Mouse (Mus musculus) gastrocnemius, postnatal 4 days (tissue): Measurements from ENCODE around the gene Mlf2. TPM values are rescaled to one million over a fixed set of nuclear protein-coding genes. Genes with fewer than 3 reads are reported as not detected.

Experiments
- DNase-seq, 2 experiments: peaks; one replicate each; pipeline ENCODE4 v3.0.0; 2021 to 2022; ENCODE audit warnings: low spot score in 2 of 2, mixed read lengths in 2 of 2
- total RNA-seq, 2 experiments: library from RNA; stranded (reverse); gene quantifications; 2 replicates each; pipeline ENCODE4 v1.2.3; 2021

Mlf2 gene
- total RNA-seq, 2 experiments from 2014 or later, result 236 to 238 TPM

- DNase-seq, result no peak
These were observed 21.2 kb upstream of the Mlf2 start for GRCm38 (mm10) chr6:124910032-124910431.

GRCm38 (mm10) chr6:124911533-124912218 lies 19.5 kb upstream of the Mlf2 start, which contains the start of gene Lag3:
Gene Lag3 (minus strand): TSS chr6:124911705.
- no peak for DNase-seq

- no peak for DNase-seq
These were observed 18.0 kb upstream of the Mlf2 start for GRCm38 (mm10) chr6:124913214-124913613.

GRCm38 (mm10) chr6:124913721-124914285 lies 17.4 kb upstream of the Mlf2 start:
- no peak for DNase-seq

DNA sequence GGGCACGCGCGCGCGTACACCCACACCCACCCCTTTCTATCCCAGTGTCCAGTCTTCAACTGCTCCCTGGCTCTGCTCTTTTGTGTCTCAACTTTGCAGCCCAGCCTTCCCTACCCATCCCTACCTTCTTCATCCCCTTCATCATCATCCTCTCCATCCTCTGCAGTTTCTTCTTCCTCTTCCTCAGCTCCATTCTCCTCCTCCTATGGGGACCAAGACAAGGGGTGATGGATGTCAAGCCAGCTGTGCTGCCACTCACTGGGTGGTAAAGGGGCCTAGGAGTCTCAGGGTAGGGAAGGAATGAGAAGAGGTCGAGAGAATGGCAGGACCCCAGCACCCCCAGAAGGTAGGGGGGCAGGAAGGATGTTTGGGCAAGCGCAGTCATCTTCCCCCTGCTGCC lies 16.7 kb upstream of the Mlf2 start:
- no peak for DNase-seq

DNA sequence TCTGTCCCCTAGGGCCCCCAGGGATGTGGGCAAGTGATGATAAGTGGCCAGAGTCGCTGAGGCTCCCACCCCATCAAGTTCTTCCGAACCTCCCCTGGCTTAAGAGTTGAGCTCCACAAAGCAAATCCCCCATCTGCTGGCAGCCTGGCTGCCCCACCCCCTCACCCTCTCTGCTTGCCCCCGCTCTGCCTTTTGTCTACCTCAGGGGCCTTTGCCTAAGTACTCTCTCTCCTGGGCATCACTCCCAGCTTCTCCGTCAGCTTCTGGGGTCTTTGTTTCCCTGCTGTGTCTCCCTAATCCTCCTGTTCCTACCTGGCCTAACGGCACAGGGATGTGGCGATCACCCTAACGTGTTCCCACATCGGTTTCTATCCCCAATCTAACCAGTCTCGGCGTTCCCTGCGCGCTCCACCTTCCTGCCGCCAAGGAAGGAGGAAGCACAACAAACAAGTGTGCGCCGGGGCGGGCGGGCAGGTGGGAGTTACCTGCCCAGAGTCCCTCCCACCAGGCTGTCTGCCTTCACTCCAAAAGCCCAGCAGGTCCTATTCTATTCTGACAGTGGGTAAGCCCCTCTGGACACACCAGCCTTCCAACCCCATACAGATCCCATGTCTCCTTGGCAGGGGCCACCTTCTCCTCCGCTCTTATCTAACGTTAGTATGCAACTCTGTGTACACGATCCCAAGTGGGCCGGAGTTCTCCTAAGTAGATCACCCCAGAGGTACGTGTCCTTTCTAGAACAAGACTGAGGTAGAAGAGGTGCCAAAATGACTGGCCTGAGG lies 15.8 kb upstream of the Mlf2 start:
- DNase-seq, result no peak

- DNase-seq, result no peak
These were observed 15.1 kb upstream of the Mlf2 start for GRCm38 (mm10) chr6:124915942-124916694.

GRCm38 (mm10) chr6:124916695-124917517 lies 14.3 kb upstream of the Mlf2 start:
- DNase-seq, result peak; percentile 93 to 94

DNA sequence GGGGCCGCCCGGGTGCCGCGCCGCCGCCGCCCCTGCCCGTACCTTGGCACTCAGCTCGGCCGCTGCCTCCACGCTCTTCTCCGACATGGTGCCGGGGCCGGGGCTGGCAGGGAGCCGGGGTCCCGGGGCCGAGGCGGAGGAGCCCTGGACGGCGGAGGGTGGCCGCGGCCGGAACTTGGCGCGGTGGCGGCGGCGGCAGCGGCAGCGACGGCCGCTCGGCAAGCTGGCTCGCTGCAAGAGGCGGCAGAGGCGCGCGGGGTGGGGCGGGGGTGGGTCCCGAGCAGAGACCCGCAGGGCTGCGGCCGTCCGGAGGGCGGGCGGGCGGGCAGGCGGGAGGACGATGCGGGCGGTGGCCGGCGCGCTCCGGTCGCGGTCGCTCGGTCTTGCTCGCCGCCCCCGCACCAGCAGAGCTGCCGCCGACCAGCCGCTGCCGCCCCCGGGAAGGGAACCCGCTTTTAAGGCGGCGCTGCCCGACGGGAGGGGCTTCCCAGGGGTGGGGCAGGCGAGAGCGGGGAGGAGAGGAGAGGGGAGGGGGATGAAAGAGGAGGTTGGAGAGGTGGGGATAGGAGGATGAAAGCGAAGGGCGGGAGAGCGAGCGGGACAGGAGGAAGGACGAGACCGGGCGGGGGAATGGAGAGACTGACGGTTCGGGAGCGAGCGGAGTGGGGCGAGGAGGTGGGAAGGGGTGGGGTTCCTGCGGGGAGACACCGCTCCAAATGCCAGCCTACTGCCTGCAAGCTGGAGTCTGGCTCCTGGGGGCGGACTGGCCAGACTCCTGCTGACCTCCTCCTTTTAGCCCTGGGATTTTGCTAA lies 13.5 kb upstream of the Mlf2 start:
- DNase-seq, result peak; percentile 86 to 89

DNA sequence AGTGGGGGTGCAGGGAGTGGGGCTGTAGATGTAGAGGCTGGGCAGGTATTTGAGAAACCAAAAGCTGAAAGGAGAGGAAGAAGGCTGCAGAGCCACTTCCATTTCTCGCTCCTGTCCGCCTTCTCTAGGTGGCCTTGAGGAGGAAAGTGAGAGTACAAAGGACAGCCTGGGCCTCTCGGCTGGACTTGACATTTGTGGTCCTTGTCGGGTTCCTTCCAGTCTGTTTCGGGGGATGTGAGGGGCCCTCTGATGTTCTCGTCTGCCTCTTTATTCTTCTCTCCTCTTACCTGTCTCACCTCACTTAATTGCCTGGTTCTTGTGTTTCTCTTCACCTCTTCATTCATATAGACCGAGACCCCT lies 12.9 kb upstream of the Mlf2 start:
- no peak for DNase-seq

- DNase-seq, result no peak
These were observed 12.1 kb upstream of the Mlf2 start for GRCm38 (mm10) chr6:124918890-124919627.

DNA sequence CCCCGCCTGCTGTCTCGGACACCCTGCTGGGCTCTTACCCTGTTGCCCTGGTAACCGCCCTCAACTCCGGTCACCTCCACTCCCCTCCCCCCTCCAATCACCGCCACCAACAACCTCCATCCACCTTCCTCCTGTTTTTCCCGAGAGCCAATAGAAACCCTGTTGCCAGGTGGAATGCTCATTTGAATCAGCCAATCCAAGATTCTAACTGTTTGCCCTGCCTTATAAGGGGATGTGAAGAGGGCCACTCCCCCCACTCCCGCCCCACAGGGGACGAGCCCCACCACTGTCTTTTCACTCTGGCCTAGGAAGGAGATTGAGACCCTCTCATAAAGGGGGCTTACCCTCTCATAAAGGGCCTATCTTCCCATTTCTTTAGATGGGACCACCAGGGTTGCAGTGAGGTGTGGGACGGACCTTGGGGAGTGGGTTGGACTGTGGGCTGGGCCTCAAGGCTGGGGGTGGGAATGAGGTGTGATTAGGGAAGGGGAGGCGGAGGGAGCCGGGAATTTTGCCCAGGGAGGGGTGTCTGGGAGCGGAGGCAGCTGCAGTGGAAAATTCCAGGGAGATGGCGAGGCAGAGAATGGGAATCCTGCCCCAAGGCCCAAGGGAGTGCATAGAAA lies 11.4 kb upstream of the Mlf2 start, which contains the start of gene Ptms:
Gene Ptms, minus strand, starts transcription at position 409 of the 623 bp plus-strand sequence.
- peak; percentile 93 to 95 for DNase-seq

DNA sequence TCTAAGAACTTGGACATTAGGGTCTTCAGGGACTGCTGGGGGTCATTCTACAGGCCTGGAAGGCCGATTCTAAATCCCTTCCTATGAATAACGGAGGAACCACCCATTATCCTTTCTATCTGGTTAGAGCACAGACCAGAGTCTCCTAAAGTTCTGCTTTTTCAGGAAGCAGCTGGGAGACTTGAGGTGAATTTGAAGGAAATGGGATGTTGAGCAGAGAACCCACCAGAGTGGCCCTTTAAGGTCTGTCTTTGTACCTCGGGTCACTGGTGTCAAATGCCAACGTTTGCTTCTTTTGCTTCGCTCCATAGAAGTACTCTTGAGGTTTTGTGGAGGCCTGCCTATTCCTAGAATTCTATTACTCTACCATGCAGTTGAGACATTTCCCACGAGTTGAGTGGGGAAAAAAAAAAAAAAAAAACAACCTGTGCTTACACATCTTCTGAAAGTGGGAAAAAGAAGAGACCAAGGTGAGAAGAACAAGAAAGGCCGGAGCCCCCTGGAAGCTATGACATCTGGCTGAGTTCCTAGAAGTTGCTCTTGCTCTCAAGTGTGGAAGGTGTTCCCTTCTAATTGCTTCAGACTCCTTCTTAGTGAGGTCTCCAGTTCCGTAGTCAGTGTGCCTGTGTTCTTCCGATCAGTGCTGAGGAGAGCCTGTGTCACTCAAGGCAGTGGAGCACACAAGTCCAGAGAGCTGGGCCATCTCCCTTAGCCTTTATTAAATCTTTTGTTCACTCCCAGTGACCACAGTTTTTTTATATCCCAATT lies 10.7 kb upstream of the Mlf2 start:
- DNase-seq, result no peak

GRCm38 (mm10) chr6:124921539-124921938 lies 9.6 kb upstream of the Mlf2 start:
- no peak for DNase-seq

DNA sequence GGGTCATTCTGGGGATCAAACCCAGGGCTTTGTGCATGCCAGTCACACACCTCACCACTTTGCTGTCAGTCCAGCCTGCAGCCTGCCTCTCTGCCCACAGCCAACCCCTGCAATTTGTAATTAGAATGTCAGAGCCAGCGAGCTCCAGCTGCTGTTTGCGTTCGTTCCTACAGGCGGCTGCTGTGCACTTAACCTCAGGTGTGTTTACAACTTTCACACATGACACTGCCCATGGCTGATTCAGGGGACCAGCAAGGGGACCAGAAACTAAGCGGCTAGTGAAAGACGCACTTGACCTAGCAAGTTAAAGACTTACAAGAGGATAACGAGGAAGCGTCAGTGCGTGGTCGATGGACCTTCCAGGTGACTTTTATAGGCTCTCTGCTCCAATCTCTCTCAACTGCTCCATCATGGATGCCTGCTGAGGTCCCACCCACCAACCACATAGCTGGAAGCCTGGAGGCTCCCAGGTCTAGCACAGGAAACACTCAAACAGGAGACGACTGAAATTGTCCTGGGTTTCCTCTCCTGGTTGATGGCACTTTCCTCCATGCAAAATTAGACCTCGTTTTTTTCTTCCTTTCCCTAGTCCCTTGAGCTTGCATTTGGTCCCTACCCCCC lies 5.9 kb upstream of the Mlf2 start:
- no peak for DNase-seq

DNA sequence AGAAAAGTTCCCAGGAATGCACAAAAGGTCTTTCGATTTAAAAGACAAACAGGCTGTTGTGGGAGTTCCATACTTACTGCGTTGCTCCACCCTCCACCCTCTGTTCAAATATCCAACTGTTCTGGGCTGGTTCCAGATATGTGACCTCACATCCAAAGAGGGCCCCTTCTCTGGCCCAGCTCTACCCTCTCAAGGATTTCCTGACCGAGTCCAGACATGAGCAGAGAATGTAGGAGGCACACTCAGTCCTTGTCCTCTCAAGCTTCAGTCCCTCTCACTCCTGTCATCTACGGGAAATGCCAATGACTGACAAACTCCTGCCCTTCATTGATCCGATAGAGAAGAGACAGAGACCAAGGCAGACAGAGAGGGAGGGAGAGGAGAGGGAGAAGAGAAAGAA lies 5.2 kb upstream of the Mlf2 start:
- peak in 1 of 2 experiments; percentile 60 for DNase-seq

GRCm38 (mm10) chr6:124930231-124930630 lies 955 bp upstream of the Mlf2 start:
- DNase-seq, result no peak
